Mouse (Mus musculus): ENCODE results near the gene 1810049J17Rik. TPM values are rescaled to one million over a fixed set of nuclear protein-coding genes. Genes with fewer than 3 reads are reported as not detected.
A peak's percentile ranks its signal among the peaks of the same experiment; 100 is the strongest.

1810049J17Rik gene
- total RNA-seq (2015) (not detected in 2 replicates), total RNA-seq (2017) (0.58 TPM in 1 of 2 replicates, not detected in the other)

DNA sequence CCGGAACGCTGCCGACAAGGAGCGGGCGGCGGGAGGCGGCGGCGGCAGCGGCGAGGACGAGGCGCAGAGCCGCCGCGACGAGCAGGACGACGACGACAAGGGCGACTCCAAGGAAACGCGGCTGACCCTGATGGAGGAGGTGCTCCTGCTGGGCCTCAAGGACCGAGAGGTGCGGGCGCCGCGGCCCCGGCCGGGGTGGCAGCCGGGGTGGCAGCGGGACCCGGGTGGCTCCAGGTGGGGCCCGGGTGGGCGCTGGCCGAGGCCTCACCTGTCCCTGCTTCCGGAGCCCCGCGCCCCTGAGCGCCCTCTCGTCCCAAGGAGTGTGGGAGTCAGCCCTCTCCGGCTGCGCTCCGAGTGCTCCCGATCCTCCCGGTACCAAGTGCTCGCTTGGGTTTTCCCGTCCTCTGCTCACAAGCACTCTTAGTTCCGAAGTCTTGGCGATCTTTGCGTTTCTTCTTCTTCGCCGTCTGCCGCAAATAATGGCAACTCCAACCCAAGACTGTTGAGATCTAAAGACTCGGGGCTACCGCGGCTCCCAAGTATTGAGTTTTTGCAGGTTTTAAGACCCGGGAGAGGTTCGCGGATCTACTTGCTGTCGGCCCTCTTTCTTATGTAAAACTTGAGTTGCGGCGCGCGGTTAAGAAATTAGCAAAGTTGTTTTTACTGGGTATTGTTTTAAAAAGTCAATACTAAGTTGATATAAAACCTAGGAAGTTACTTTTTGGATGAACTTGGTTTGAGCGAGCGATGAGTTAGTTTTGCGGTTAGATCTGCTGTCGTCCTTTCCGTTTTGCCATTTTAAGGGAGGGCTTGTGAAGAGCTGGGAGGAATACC lies at the start of gene 1810049J17Rik:
1810049J17Rik (minus strand) TSS at position 112 of the 834 bp plus-strand sequence.
- ATAC-seq (replicated peaks; ENCODE audit: poor library complexity): peak; percentile 23; the same call in 1 of the 2 replicates

DNA sequence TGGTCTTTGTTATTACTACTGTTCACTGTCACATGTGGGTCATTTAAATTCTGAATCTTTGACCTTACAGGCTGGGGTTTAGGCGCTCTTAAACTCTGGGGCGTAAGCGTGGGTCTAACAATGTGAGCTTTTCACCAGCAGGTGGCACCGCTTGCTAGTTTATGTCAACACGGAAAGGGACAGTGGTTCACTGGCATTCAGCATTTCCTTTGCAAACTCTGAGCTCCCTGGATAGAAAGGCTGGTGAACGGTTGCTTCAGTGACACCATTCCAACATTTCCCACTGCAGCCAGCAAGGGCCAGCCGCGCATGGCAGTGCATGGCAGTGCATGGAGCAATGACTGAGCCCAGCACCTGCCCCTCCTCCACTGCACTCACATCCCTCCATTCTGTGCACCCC lies 49.5 kb upstream of the 1810049J17Rik start:
- ATAC-seq (replicated peaks; ENCODE audit: poor library complexity): peak; percentile 58

DNA sequence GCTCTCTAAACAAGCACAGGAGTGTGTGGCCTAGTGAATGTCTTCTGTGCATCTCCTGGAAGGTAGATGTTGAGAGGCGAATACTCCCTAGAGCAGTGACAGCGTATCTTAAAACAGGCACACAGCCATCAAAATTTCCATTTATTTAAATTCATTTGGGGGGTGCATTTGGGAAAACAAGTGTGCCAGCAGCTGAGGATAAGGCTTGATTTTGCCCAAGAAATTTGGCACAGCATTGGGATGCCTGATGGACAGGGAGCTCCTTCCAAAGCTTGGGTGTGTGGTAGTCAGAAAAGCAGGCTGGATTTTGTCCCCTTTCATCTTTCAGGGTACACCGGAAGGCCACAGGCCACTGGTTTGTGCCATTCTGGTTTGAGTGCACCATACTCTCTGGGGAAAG lies 48.4 kb upstream of the 1810049J17Rik start:
- ATAC-seq (replicated peaks; ENCODE audit: poor library complexity): no peak

DNA sequence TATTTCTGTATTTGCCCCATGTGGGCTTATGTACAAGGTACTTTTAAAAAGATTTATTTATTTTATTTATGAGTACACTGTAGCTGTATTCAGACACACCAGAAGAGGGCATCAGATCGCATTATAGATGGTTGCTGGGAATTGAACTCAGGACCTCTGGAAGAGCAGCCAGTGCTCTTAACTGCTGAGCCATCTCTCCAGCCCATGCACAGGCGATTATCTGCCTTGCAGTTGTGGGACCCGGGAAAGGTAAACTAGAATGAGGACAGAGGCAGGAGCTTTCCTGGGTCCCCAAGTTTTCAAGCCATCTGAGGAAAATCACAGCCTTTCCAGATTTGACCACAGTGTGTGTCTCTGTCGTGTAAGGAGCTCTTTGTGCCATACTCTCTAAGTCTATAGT lies 47.2 kb upstream of the 1810049J17Rik start:
- no peak for ATAC-seq (replicated peaks; ENCODE audit: poor library complexity)

DNA sequence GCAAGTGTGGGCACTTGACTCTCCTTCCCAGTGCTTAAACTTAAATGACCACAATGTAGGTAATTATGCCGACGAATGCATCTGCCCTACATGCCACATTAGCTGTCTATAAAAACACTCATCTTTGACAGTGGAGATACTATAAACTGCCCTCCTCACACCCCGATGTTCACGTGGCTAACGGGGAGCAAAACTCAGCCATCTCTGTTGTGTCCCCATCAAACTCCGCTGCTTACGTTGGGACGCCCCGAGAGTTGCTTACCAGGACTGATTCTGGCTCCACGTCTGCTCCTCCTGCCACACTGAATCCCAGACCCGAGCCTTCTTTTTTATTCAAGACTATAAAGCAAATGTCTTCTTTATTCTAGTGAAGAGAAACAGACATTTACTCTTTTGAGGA lies 46.7 kb upstream of the 1810049J17Rik start:
- ATAC-seq (replicated peaks; ENCODE audit: poor library complexity): no peak

DNA sequence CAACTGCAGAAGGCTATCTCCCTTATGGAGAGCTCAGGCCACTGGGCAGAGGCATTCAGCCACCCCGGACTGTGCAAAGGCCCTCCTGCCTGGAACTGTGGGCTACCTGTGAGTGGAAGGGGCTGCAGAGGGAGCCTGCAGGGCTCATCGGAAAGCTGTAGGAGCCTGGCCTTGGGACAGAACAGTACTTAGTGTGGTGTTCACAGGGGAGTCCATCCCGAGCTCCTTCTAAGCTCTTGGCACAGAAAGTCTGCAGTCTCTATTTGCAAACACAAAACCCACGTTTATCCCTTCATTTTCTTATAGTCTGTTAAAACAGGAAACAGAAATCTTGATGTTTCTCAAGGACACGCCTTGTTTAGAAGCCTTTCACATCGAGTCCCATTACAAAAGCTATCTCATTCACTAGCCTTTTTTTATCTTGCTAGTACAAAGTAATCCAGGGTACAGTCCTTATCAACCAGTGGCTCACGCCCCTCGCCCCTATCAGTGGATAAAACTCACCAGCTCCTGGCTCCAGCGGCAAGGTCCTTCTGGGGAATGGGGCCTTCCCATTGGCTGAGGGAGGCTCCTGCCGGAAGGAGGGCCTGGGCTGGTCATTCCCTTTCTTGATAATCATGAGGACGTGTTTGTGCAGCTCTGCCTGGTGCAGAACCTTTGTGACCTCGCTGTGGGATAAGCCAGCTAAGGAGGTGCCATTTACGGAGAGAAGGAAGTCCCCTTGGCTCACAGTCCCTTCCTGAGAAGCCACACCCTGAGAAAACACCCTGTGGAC lies 45.8 kb upstream of the 1810049J17Rik start:
- peak; percentile 67 for ATAC-seq (replicated peaks; ENCODE audit: poor library complexity)

DNA sequence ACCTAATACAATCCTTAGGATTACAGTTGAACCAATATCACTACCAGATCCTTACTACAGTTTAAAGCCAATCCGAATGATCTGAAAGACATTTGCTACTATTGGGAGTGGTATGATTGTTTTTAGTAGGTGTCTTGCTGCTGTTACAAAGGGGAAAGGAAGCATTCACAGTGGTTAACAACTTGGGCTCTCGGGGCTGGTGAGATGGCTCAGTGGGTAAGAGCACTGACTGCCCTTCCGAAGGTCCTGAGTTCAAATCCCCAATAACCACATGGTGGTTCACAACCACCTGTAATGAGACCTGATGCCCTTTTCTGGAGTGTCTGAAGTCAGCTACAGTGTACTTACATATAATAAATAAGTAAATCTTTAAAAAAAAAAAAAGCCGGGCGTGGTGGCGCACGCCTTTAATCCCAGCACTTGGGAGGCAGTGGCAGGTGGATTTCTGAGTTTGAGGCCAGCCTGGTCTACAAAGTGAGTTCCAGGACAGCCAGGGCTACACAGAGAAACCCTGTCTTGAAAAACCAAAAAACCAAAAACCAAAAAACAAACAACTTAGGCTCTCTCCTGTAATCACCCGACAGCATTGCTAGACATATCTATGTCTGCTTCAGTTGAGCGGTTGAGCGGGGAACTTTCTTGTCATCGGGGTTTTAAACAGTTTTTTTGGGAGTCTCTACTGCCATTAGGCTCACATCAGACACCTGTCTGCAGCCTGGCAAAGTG lies 45.0 kb upstream of the 1810049J17Rik start:
- ATAC-seq (replicated peaks; ENCODE audit: poor library complexity): peak; percentile 16

DNA sequence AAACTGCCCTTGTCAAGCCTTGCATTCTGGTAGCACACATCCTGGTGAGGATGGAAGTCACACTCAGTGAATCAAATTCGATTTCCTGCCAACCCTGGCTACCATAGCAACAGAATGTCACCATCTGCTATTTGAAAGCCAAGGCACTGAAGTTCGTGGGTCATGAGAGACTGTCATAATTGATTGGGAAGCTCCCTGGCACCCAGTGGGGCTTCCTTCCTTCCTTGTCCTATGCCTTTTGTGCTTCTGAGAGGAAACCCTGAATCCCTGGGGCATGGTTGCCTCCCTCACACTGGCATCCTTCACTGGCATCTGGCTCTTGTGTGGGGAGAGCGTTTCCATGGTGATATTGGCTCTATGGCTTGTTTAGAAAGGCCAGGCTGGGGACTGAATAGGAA lies 44.4 kb upstream of the 1810049J17Rik start:
- no peak for ATAC-seq (replicated peaks; ENCODE audit: poor library complexity)

DNA sequence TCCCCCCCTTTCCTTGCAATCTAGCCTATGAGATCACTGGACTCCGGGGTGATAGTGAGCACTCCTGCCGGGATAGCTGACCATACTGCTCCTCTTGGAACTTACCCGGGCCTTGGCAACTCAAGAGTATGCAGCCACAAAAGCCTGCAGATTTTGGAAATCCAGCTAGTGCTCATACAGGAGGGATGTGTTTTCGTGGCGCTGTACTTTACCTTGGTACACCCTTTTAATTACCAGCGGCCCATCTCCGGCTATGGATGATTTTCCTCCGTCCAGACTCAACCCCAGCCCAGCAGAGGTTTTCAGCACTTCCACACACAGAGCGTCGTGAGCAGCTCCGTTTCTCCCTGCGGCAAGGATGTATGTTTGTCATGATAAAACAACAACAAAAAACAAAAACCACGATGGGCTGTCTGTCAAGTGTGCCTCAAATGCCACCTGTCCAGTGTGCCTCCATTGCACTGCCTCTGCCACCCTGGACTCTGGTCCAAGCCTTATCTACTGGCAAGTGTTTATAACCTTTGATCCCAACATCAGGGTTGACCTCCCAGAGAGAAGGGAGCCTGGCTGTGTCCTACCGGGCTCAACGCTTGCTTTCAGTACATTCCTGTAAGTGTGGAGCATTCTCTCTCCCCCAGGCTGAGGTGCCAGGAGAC lies 43.8 kb upstream of the 1810049J17Rik start:
- no peak for ATAC-seq (replicated peaks; ENCODE audit: poor library complexity)

DNA sequence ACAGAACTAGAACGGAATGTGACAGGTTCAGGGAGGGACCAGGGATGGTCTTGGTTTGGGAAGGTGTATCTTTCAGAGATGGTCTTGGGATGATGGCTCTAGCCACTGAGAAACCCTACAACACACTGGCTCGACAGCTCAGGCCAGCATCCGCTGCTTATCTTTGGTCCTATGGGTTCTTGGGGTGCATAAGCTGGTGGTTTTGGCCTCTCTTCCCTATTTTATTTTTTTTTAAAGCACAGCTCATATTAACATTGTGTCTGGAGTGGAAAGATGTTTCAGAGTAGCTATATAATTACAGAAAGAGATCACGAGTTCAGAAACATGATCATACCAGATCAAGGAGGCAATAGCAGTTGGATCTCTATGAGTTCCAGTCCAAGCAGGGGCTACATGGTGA lies 42.4 kb upstream of the 1810049J17Rik start:
- no peak for ATAC-seq (replicated peaks; ENCODE audit: poor library complexity)

DNA sequence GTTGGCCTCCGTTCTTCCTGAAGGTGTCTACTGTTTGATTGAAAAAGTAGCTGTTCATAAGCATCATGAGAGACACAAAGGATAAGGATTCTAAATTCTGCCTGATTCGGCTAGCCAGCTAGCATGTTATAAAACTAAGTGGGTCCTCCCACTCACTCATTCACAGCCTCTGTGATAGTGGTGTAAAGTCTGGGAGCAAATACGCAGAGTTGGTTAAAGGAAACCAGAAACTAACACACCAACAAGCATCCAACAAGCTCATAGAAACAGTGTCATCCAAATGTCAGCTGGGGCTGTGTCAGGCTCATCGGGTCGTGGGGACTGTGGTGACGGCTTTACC lies 41.0 kb upstream of the 1810049J17Rik start:
- ATAC-seq (replicated peaks; ENCODE audit: poor library complexity): no peak

DNA sequence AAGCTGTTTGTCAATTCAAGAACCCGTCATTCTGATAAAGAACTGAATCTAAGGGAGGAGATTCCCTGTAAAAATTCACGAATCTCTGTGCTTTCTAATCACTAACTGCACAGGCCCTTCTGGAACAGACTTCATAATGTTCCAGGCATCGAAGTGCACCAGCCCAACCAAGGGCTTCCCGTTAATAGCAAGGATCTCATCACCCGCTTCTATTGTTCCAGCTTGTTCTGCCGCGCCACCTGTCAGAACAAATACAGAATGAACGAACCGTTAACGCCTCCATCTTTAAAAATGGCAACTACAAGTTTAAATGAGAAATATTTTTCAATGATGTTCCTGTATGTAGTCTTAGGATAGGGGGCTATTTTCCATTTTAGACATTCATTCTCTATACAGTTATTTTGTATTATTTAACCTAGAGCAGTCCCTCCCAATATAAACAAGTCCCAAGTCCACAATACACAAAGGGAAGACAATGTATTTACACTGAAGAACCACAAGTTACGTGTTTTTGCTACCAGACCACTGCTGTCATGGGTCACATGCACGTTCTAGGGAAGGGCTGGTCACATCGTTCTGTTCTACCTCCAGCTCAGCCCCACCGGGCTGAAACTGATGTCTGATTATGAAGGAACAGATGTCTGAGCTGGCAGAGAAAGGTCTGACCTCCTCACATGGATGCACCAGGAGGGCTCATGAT lies 40.5 kb upstream of the 1810049J17Rik start:
- no peak for ATAC-seq (replicated peaks; ENCODE audit: poor library complexity)

DNA sequence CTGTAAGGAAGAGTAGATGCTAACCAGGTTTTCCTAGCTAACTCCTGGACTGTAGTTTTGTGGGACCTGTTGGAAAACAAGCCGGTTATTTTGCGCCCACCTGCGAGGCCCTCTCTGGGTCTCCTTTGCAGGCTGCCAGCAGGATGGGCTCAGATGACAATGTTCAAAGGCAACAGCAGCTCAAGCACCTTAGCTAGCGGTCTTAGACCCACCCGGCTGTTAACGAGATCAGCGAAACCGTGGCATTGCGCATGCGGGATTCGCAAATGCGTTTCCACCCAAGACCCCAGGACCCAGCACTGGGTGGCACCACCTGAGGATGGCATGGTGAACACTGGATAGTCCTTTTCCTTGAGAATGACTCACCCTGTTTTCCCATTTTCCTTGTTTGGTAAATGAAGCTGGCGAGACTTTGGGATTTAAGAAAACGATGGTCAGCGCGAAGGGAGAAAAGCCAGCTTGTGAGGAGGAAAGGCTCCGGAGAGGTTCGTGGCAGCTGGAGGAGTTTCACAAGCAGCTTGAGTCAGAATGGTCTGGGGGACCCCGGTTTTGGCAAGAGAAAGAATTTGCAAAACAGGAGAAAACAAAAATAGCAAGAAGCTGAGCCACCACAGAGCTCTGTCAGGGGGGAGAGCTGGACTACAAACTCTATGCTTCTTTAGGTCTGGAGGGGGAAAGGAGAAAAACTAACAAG lies 39.0 kb upstream of the 1810049J17Rik start:
- ATAC-seq (replicated peaks; ENCODE audit: poor library complexity): no peak

DNA sequence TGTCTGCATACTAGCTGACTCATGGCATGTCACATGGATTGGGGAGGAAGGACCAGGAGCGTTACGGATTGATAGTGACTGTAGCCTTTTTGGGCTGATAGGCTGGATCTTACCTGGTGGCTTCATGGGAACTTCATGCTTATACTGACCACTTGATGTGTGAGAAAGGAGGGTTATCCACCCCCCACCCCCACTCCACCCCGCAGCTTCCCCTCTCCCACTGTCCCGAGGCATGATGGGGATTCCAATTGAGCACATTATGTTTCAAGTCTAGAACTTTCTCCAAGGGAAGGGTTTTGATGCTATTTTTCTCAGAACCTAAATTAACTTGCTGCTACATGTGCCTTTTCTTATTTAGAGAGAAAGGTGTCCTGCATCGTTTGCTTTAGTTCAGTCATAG lies 36.7 kb upstream of the 1810049J17Rik start:
- no peak for ATAC-seq (replicated peaks; ENCODE audit: poor library complexity)

DNA sequence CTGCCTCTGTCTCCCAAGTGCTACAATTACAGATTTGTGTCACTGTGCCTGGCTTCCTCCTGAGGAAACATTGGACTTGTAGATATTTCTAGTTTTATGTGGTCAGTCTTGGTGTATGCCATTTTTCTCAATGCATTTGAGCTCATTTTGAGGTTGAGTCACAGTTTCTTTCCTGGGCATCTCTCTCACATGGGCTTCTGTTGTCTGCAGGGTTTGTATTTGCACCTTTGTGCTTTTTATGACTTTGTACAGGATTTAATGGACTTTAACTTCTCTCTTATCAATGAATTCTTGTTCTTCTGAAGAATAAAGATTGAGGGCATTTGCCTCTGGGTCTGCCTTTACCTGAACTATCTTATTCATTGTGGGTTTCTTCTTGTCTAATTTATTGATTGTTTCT lies 35.8 kb upstream of the 1810049J17Rik start:
- no peak for ATAC-seq (replicated peaks; ENCODE audit: poor library complexity)

DNA sequence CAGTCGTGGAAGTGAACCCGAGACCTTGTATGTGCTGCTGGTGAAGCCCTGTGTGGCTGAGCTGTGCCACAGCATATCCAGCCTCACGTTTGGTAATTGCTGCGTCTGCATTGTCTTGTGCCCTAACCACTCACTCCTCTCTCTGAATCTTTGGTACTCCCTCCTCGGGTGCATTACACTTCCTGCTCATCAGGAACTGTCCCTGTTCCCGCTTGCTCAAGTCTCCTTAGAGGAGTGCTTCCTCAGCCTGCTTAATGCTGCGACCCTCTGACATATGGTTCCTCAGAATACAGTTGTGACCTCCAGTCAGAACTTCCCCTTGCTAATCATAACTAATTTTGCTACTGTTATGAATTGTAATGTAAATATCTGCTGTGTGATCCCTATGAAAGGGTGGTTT lies 34.2 kb upstream of the 1810049J17Rik start:
- ATAC-seq (replicated peaks; ENCODE audit: poor library complexity): peak; percentile 38

DNA sequence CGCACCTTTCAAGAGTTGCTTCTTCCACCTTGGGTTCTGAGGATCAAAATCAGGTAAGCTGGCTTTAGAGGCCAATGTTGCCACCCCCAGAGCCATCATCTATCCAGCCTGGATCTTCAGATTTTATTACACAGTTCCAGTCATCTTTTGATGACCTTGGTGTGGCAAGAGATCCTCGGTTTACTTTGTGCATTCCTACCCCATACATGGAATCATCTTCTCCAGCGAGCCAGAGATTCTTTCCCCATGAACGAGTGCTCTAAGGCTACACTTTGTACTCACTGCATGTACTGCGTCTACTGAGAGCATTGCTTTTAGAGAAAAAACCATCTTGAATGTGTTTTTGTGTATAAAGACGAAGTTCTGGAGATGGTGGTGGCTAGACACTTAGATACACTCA lies 33.6 kb upstream of the 1810049J17Rik start:
- ATAC-seq (replicated peaks; ENCODE audit: poor library complexity): no peak

DNA sequence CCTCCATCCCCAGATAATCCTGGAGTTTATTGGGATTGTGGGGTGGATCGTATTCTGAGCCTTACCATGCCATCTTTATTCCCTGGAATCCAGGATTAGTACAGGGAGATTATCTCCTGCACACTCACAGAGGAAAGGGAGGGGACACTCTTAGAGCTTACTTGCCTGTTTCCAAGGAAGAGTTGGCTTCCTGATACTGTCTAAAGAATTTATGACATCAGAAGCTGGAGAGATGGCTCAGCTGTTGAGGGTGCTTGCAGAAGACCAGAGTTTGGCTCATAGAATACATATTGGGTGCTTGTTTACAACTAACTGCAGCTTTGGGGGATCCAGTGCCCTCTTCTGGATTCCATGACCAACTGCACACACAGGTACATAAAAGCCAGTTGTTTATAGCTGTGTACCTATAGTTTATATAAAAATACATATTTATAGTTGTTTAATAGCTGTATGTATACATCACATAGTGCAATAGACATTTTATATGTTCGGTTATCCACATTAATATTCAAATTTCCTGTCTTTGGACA lies 32.6 kb upstream of the 1810049J17Rik start:
- ATAC-seq (replicated peaks; ENCODE audit: poor library complexity): 0 out of 2 replicates have a peak, but pooled peaks have one; percentile 45

DNA sequence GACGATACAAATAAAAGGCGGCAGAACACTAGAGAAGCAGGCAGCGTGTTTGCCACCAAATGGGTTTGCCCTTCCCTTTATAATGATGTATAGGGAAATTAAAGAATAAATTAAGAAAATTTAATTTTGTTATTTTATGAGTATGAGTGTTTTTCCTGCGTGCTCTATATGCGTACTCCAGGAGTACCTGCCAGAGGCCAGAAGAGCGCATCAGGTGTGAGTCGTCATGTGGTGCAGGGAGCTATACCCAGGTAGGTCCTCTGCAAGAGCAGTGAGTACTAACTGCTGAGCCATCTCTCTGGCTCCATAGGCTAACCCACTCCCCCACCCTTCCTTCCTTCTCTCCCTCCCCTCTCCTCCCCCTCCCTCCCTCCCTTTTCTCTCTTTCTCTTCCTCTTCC lies 29.8 kb upstream of the 1810049J17Rik start:
- ATAC-seq (replicated peaks; ENCODE audit: poor library complexity): no peak
